Mouse (Mus musculus) right cerebral cortex, postnatal 10 days (tissue): ENCODE results near the gene Ddx4.

Experiments used
- DNase-seq, 2 experiments: peaks; one replicate each; pipeline ENCODE4 v3.0.0; 2021; ENCODE audit warnings: low spot score in 2 of 2

Ddx4 gene

DNA sequence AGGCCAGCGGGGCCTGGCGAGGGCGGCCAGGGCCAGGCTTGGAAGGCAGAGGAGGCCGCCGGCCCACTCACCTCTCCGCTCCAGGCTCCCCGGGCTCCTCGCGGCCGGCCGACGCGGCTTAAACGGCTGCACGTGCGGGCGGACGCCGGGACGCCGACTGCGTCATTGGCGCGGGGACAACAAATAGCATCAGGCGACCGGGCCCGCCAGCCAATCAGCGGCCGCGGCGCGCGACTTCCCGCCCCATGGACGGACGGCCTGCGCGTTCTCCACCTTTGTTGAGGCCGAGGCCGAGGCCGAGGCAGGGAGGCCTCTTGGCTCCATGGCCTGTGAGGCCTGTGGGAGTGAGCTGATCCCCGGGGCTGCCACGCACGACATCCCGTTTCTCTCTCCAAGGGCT is at the start of gene Ddx4:
Gene Ddx4, minus strand, starts transcription at position 271 of the 400 bp plus-strand sequence.
- DNase-seq: no peak

DNA sequence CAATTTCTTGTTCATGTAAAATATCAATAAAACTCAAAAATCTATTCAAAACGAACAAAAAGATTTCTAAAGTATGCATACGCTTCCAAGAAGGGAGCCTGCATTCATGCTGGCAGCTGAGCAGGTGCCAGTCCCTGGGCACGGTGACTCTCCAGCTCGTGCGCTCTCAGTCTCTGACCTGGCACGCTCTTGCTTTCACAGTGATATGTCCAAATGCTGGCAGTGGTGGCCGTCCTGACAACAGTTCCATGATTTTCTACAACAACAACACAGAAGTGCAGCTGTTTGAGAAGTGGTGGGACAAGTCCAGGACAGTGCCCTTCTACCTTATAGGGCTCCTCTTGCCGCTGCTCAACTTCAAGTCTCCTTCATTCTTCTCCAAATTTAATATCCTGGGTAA is 49.0 kb upstream of the Ddx4 start:
- no peak for DNase-seq

DNA sequence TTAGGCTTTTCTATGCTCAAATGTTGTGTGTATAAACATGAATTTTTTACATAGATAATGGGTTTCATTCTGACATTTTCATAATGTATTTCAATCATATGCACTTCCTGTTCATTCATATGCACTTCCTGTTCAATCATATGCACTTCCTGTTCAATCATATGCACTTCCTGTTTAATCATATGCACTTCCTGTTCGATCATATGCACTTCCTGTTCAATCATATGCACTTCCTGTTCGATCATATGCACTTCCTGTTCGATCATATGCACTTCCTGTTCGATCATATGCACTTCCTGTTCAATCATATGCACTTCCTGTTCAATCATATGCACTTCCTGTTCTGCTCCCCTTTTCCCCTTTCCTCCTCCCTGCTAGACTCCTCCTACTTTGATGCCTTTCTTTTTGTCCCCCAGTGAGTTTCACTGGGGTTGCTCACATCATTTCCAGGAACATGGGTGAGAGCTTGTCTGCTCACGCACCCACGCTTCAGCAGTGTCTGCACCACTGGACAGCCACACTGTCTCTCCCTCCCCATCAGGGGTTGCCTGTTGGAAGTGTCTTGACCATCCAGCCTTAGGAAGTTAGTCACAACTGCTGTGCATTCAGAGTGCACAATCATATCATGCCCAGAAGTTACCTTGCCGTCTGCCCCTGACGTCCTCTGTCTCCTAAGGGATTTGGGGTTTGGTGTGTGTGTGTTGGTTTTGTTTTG is 43.4 kb upstream of the Ddx4 start:
- DNase-seq: no peak

DNA sequence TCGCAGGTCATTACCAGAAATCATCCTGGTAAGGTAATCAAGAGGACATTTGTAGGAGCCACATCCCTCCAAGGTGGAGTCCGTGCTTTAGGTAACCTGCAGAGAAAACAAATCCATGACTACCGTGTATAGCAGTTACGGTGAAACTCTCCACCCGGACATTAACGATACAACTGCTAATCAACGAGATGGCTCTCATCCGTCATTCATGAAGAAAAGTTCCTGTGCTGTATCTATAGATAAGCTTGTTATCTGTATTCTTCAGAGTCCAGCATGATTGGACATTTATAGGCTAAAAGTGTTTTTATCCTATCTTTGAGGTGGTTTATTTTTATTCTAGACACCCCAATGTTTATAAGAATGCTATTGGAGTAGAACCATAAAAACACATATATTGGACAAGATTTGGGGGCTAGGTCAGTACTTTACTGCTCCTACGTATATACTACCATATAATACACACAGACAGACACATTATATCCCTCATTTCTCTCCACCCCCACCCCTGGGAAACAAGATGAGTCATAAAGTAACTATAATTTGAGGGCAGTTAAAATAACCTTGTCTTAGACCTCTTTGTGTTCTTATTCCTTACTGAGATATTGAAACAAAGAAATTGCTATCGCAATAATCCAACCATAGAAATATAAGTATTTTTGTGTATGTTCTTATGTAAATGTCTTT is 40.7 kb upstream of the Ddx4 start:
- no peak for DNase-seq

DNA sequence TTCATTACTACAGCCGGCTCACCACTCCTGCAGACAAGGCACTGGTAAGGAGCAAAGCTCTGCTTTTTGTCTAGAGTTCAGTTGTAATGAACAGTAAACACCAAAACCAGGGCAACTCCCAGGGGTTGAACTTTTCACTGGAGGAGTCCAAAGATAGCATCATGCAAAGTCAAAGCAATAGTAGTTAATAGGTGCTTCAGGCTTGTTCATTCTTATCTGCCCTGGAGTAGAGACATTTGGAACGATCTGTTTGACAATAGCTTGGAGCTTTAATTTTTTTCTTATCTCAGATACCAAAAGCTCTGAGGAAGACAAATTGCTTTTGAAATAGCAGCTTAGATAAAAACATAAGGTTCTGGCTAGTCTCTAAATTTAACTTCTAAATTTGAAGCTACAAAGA is 33.9 kb upstream of the Ddx4 start:
- no peak for DNase-seq

DNA sequence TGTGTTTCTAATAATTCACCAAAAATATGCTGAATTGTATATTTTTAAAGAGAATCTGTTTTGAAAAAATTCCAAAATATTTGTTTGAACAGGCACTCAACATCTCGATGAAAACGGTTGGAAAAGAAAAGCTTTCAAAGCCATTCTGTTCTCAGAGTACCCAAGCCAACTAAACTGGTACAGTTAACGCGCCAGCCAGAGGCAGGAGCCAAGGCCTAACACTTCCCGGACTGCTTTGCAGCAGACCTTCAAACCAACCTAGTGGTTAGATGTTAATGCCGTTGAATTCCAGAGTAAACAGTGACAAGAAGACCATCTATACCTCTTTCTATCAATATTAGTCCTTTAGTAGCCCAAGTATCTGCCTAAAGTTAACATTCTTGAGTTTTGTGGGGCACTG is 31.7 kb upstream of the Ddx4 start:
- no peak for DNase-seq

DNA sequence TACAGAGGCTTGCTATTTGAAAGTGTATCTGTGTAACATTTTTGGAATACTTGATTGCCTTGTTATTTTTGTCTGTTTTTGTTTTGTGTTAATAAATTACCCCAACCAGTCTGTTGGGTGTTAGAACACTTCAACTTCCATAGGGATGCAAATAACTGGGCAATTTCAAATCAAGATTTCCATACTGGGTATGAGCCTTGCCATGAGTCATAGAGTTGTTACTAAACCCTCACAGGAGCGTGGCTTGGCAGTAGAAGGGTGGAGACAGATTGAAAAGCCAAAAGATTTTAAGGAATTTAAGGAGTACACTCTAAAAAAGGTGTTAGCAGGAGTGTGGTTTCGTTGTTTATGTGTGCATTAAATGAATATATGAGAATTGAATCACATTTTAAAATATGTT is 31.0 kb upstream of the Ddx4 start:
- no peak for DNase-seq

DNA sequence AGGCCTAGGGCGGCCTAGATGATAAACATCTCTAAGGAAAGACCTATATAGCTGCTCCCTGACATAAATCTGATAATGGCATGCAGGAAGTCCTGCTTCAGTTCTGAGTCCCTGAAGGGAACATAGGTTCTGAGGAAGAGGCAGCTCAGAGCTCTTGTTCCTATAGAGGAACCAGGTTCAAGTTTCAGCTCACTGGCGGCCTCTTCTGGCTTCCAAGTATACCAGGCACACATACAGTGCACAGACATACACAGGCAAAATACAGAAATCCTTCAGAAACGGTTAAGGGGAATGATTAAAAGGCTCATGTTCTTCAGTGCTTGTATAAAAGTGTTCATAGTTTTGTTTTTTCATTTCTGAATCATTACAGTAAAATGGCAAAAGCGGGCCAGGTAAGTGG is 25.9 kb upstream of the Ddx4 start:
- no peak for DNase-seq

DNA sequence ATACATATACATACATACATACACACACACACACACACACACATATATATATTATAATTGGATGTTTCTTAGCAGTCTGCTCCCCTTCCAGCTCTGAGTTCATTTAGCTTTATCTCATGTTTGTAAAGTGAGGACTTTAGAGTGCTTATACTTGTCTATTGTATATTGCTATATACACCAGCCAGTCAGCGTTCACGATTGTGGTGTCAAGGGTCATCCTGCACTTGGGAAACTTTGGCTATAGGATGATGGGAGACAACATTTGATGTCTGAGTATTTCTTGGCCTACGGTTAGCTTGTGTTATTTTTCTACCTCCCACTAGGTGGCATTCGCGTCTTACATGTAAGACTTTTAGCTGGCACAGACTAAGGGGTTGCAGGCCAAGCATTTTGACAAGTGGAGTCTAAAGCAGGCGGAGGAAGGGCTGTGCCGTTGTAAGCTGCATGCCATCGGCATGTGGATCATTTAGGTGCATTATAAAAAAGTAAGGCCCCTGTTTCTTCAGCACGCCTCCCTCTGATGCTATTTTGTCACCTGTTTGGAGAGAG is 21.7 kb upstream of the Ddx4 start:
- peak; percentile 73 to 75 for DNase-seq

DNA sequence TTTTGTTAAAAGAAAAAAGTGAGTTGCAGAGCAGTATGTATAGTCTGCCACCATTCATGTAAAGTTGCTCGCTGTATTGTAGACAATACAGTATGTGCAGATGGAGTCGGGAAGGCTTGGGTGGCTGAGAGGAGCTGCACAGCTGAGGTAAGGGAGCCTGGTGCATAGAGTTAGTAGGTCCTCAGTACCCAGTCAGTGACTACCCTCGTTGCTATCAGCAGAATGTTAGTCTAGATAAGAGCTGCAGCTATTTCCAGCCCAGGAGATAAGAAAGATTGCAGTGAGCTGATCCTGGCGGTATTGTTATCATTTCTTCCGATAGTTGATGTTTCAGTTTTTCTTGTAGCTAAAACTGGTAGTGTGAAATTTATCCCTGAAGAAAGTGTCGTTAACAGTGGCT is 20.5 kb upstream of the Ddx4 start:
- no peak for DNase-seq

DNA sequence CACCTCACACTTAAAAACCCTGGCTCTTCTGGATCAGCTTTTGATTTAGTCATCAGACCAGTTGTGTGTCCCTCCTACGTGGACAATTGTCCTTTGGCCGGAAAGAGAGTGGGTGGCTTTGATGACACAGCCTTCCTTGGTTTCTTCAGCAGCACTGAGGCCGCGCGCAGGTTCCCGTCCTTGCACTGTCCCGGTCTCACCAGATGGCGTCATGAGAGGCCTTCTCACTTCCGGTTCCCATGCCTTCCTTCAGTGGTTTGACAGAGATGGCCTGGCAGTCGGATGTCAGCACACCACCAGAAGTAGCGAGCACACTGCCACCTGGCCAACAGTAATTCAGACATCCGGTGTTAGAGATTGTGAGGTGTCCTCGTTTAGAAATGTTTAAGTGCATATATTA is 19.4 kb upstream of the Ddx4 start:
- no peak for DNase-seq

DNA sequence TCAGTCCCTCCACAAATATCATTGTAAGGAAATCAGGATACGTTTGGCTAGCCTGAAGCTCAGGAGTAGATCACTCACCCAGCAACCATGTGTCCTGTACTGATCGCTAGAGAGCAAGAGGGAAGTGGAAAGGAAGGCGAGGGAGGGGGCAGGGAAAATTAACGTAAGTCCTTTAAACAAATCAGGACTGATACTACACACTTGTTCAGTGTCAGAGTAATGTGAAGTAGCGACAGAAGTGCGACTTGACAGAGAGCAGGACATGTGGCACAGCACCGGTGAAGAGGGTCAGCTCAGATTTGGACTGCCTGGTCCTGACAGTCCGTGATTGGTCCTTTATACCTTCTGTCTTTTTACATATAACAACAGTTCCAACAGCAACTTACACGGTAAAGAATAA is 14.9 kb upstream of the Ddx4 start:
- DNase-seq: no peak

DNA sequence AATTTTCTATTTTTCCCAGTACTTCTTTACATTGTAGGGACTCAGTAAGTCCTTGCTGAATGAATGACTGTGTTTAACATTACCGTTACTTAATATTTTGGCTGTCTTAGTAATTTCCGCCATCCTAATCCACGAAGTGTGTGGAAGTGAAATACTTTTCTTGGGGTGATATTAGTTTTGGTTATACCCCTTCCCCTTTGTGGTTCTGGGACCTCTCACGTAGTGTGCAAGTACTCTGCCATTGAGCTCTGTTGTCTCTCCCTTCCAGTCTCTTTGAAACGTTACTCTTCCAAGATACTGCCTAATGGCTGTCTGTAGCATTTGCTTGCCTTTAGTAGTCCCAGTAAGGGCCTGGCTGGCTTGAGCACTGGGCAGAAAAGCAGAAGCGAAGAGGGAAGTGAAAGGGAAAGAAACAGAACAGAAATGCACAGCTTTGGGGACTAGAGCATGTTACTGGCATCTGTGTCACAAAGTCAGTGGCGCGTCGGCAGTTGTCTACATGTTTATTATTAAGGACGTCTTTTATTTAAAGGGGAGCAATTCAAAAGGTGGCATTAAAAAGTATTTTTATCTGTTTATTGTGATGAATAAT is 14.3 kb upstream of the Ddx4 start:
- no peak for DNase-seq

DNA sequence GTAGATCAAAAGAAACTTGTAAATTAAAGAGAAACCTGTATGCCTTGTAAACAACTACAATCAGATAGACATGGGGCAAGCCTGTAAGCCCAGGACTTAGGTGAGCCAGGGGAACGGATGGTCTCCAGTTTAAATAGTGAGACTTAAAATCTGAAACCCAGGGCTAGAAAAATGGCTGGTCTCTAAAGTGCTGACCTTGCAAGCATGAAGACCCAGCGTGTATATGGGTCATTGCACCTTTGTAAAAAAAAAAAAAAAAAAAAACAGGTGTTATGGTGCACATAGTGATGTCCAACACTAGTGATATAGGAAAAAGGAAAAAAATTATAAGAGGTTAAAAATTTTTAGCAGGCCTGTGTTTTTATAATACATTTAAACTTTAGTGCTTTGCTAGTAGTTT is 9.4 kb upstream of the Ddx4 start:
- DNase-seq: no peak

DNA sequence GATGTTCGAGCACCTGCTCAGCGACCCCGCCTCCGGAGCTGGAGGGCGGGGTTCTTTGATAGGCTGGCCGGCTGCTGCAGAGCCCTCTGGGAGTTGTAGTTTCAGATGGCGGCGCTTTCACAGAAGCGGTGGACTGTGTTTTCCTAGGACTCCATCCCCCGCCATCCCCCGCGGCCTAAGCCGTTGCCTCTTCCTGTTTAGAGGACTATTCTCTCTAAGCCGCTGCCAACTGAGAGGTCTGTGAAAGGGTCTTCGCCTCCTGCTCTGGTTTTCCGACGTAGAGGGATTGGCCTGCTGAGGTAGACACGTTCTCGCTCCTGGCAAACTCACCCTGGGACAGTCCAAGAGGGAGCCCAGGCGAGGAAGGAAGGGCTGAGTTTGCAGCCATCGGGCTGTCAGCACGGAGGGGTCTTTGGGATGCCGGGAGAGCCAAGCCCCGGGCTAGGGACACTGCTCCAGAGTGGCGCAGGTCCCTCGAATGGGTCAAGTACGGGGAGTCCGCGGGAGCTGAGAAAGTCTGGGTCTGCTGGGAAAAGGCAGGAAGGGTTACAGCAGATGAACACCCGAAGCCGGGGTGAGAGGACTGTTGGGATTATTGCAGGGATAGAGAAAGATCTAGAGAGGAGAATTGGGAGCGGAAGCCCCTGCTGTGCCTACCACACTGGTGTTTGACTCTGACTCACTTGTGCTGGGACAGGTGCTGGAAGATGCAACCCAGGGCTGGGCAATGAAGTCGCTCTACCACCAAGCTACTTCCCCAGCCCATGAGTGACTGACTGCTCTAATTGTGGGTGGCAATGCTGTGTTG is 8.5 kb upstream of the Ddx4 start, which contains the start of gene Slc38a9:
Gene Slc38a9, plus strand, starts transcription at position 178 of the 808 bp plus-strand sequence.
- DNase-seq: peak; percentile 96 to 97

DNA sequence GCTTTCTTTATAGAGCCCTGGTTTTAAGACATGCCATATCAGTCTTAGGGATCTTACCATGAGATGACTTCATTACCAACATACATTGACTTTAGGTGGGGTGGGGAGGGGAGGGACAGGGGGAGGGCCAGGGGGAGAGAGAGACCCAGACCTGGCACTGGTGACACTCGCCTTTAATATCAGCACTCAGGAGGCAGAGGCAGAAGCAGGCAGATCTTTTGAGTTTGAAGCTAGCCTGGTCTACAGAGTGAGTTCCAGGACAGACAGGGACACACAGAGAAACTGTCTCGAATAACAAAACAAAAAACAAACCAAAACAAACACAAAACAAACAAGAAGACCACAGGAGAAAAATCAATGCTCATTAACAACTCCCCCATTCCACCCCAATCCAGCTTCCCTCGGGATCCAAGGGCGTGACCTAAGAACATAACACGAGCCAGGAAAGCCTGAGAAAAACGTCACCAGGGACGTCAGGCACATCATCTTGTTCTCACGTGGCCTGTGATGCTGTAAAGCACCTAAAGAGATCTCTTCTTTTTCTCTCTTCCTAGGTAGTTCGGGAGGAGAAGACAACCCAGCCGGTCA is 7.8 kb upstream of the Ddx4 start:
- no peak for DNase-seq

DNA sequence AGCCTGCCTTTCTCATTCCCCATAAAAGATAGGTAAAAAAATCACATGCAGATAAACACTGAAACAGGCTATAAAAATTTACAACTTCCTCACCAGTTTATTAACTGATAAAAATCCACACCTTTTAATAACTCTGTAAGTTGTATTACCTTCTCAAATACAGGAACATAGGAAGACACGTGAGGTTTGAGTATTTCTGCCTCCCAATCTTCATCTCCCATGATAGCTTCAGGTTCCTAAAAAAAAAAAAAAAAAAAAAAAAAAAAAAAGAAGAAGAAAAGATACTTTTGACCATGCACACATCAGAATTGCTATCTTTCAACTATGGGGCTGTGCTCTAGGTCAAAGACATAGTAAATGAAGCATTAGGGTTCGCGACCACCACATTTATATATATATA is 1.1 kb downstream of the Ddx4 start:
- no peak for DNase-seq

DNA sequence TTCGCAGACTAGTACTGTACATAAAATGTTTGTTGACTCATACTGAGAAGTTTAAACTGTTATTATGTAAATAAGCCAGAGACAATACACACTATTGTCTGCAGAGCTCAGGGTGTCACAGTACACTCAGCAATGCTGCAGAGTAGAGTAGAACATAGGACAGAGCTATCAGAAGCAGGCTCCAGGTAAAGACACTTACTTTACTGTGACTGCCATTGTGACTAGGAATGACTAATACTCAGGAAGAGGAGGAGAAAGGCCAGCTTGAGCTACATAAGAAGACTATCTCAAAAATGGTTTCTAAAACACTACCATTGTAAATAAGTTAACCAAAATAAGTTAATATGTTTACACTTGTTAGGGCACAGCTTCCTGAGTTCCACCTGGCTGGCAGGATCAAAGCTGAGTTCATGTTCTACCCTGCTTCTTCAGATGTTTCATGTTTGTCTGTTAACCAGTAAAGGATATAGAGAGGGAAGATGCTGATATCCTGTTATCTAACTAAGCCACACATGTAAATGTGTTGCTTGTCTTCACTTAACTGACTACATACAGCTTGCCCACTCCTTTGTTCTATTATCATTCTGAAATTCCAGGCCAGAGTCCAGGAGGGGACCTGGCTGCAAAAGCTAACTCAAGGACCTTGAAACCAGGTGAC is 6.6 kb downstream of the Ddx4 start:
- no peak for DNase-seq

DNA sequence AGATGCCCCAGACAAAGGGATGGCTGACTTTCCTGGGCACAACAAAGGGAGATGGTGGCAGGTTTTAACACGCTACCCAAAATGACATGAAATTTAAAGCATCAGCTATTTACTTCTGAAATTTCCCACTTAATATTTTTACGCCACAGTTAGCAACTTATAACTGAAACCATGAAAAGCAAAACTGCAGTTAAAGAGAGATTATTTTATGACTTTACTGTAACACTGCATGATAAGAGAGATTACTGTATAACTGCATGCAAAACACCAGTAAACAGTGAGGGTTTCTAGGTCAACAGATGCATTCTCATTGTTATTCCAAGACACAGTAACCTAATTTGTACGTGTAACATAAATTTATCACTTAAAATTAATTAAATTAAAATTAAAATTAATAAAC is 7.3 kb downstream of the Ddx4 start:
- DNase-seq: no peak

DNA sequence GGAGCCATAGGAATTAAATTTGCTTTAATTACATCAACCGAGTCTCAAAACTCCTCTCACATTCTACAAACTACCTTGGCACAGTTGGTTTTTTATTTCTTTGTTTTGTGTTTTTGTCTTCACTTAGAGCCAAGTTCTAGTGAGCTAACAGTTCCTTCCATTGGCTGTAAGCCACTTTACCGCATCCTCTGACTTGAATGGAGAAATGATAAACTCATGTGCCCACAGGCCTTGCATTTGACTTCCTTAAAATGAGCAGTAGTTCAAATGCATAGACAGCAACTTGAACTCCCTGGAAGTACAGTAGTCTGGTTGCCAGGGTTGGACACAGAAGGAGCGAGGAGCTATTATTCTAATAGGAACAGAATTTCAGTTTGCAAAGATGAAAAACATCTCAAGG is 9.4 kb downstream of the Ddx4 start:
- no peak for DNase-seq

DNA sequence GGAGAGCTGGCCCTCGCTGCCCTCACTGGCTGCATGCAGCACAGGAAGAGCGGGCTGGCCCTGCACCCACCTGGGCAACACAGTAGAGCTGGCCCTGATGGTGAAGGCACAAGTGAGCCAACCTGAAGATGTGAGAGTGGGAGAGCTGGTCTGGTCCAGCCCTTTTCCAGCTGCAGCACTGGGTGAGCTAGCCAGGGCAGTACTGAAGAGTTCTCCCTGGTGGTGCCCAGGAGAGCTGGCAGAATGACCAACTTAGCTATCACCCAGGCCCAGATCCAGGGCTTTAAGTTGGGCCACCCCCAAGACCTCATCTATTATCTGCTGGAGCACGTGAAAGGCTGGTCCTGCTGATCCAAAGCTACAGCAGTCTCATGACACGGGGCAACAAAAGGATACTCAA is 13.2 kb downstream of the Ddx4 start:
- DNase-seq: no peak
